Mouse (Mus musculus): ENCODE data around the gene Cldn3.

Cldn3 gene

GRCm38 (mm10) chr5:135035608-135036359, 49.8 kb downstream of the Cldn3 start:
- peak; percentile 66 for ATAC-seq (ENCODE audit: low TSS enrichment)

Data from frontal cortex, adult (tissue).